16 mouse cellular contexts compared by ENCODE assay signal in the genomic region with DNA sequence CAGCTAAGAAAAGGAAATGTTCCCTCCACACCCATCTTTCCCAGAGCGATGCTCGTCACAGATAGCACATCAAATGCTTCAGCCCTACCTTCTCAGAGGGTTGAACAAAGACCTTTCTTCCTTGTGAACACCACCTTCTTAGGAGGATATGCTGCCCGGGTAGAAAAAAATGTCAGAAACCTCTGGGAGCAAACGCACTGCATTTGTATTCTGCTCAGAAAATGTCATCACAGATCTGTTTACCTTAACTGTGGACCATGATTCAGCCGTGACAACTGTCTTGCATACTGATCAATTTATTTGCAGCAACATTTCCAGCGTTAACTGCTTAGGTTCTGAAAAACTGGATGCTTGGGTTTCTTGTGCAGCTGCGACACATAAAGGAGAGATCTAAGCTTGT. TPM values are rescaled to one million over a fixed set of nuclear protein-coding genes. Genes with fewer than 3 reads are reported as not detected.
DNase-seq lines count a peak whose midpoint lies in the region; ATAC-seq and TF ChIP-seq lines count a peak whose summit lies in the region.
"Had no signal": no experiment of that assay in that cellular context is flagged by ENCODE, and none has a peak within 500 bp of the region (broad histone marks: within the 10 kb centered on the region; RNA-seq: fewer than 3 reads in every experiment).

No protein-coding gene starts in this region.

- peaks cover 30% of the 10 kb centered on the region for H3K4me1 ChIP-seq in hindbrain, embryonic 13.5 days (replicated peaks)
- peaks cover under 1% of the 10 kb centered on the region; the same call in 1 of the 2 replicates for H3K4me1 ChIP-seq in hindbrain, embryonic 10.5 days (replicated peaks)
- H3K4me1 ChIP-seq in forebrain, postnatal 0 days (ENCODE audit: insufficient read depth), result peaks cover 8% of the 10 kb centered on the region; the same call in 1 of the 2 replicates
- H3K4me1 ChIP-seq in midbrain, embryonic 16.5 days (ENCODE audit: control insufficient read depth, insufficient read depth, low read length), result peaks cover 27% of the 10 kb centered on the region
- H3K4me1 ChIP-seq: embryonic facial prominence, embryonic 15.5 days; stomach, embryonic 15.5 days had no signal

- 0 out of 2 replicates have a peak overlapping the region, but pooled peaks have one; percentile 8 for H3K4me2 ChIP-seq in hindbrain, embryonic 13.5 days
- peak overlapping the region; percentile 15 for H3K4me2 ChIP-seq in forebrain, postnatal 0 days (ENCODE audit: low read depth)
- peak overlapping the region; percentile 34 for H3K4me2 ChIP-seq in midbrain, embryonic 16.5 days (ENCODE audit: low read length)
- H3K4me2 ChIP-seq: embryonic facial prominence, embryonic 15.5 days; stomach, embryonic 15.5 days had no signal

- H3K27me3 ChIP-seq in hindbrain, embryonic 13.5 days, result no peaks in the 10 kb centered on the region
- H3K27me3 ChIP-seq in hindbrain, embryonic 10.5 days (ENCODE audit: insufficient read depth, poor library complexity, severe bottlenecking), result no peaks in the 10 kb centered on the region
- H3K27me3 ChIP-seq in forebrain, postnatal 0 days (ENCODE audit: insufficient read depth, low read length), result no peaks in the 10 kb centered on the region
- no peaks in the 10 kb centered on the region for H3K27me3 ChIP-seq in midbrain, embryonic 16.5 days (ENCODE audit: control insufficient read depth, insufficient read depth, low read depth, low read length)
- H3K27me3 ChIP-seq: embryonic facial prominence, embryonic 15.5 days; stomach, embryonic 15.5 days had no signal

- no peak overlapping the region for H3K4me3 ChIP-seq in hindbrain, embryonic 13.5 days
- H3K4me3 ChIP-seq in hindbrain, embryonic 10.5 days, result no peak overlapping the region
- H3K4me3 ChIP-seq in forebrain, postnatal 0 days (ENCODE audit: low read depth, low read length), result no peak overlapping the region
- peak overlapping the region; percentile 3; the same call in 1 of the 2 replicates for H3K4me3 ChIP-seq in midbrain, embryonic 16.5 days (ENCODE audit: low read depth, low read length)
- H3K4me3 ChIP-seq: embryonic facial prominence, embryonic 15.5 days; stomach, embryonic 15.5 days had no signal

- no peak for DNase-seq in hindbrain, embryonic 10.5 days (ENCODE audit: low spot score)
- DNase-seq in brain, embryonic 18.5 days (ENCODE audit: low read depth, low spot score), result peak; percentile 34
- DNase-seq in forebrain, postnatal 0 days, result peak; percentile 63
- DNase-seq in cerebellum, adult 8-10 months, result no peak
- DNase-seq in thymus, postnatal 10 days (ENCODE audit: low spot score in 2 of 2), result no peak
- DNase-seq: adrenal gland, adult 8-10 months; cerebellum, postnatal 36 days; kidney, postnatal 10 days; lung, adult 2 months; thymus, postnatal 4 days had no signal

- H3K36me3 ChIP-seq in hindbrain, embryonic 13.5 days, result 0 out of 2 replicates have a peak, but pooled peaks cover 2% of the 10 kb centered on the region
- H3K36me3 ChIP-seq in hindbrain, embryonic 10.5 days, result peaks cover 19% of the 10 kb centered on the region; the same call in 1 of the 2 replicates
- H3K36me3 ChIP-seq in forebrain, postnatal 0 days (ENCODE audit: insufficient read depth), result no peaks in the 10 kb centered on the region
- no peaks in the 10 kb centered on the region for H3K36me3 ChIP-seq in midbrain, embryonic 16.5 days (ENCODE audit: control insufficient read depth, insufficient read depth, low read length)
- H3K36me3 ChIP-seq: embryonic facial prominence, embryonic 15.5 days; stomach, embryonic 15.5 days had no signal

- WGBS in hindbrain, embryonic 13.5 days, result 71% methylated on average over 7 of the region's 7 CpGs
- WGBS in hindbrain, embryonic 10.5 days, result 88% methylated on average over 7 of the region's 7 CpGs
- 46% methylated on average over 7 of the region's 7 CpGs for WGBS in forebrain, postnatal 0 days
- WGBS in midbrain, embryonic 16.5 days, result 49% methylated on average over 7 of the region's 7 CpGs

- peak overlapping the region; percentile 35; the same call in 1 of the 2 replicates for H3K9ac ChIP-seq in hindbrain, embryonic 13.5 days
- 0 out of 2 replicates have a peak overlapping the region, but pooled peaks have one; percentile 22 for H3K9ac ChIP-seq in forebrain, postnatal 0 days
- H3K9ac ChIP-seq in midbrain, embryonic 16.5 days (ENCODE audit: low read depth, low read length), result peak overlapping the region; percentile 18; the same call in 1 of the 2 replicates
- H3K9ac ChIP-seq: embryonic facial prominence, embryonic 15.5 days; stomach, embryonic 15.5 days had no signal

- peak overlapping the region; percentile 81 for H3K27ac ChIP-seq in hindbrain, embryonic 13.5 days
- no peak overlapping the region for H3K27ac ChIP-seq in hindbrain, embryonic 10.5 days
- H3K27ac ChIP-seq in forebrain, postnatal 0 days (ENCODE audit: low read depth, low read length), result peak overlapping the region; percentile 81
- H3K27ac ChIP-seq in midbrain, embryonic 16.5 days (ENCODE audit: low read length), result peak overlapping the region; percentile 86
- H3K27ac ChIP-seq: embryonic facial prominence, embryonic 15.5 days; macrophage; stomach, embryonic 15.5 days had no signal

- TF ChIP-seq CTCF in forebrain, postnatal 0 days (IDR thresholded peaks at IDR 0.05; ENCODE audit: low read depth), result no peak

- ATAC-seq in hindbrain, embryonic 13.5 days (ENCODE audit: low FRiP score), result no peak
- ATAC-seq in forebrain, postnatal 0 days, result peak; percentile 72
- peak; percentile 57 for ATAC-seq in midbrain, embryonic 16.5 days

- no peaks in the 10 kb centered on the region for H3K9me3 ChIP-seq in hindbrain, embryonic 13.5 days
- no peaks in the 10 kb centered on the region for H3K9me3 ChIP-seq in hindbrain, embryonic 10.5 days
- H3K9me3 ChIP-seq in forebrain, postnatal 0 days (ENCODE audit: low read length), result no peaks in the 10 kb centered on the region
- H3K9me3 ChIP-seq in midbrain, embryonic 16.5 days (replicated peaks; ENCODE audit: control insufficient read depth, low read length, poor library complexity, severe bottlenecking), result no peaks in the 10 kb centered on the region
- H3K9me3 ChIP-seq: embryonic facial prominence, embryonic 15.5 days; stomach, embryonic 15.5 days had no signal

RNA-seq across cellular contexts. Expression of a gene that starts 37.7 kb away (rescaled TPM):
- polyA plus RNA-seq in hindbrain, embryonic 13.5 days (2015; fragmentation: Nextera tagmentation; extraction: Ambion mirVana), result 60.3 and 64.8 TPM in 2 replicates
- polyA plus RNA-seq in hindbrain, embryonic 10.5 days (2016; fragmentation: Nextera tagmentation; extraction: Ambion mirVana), result 22.6 and 30.1 TPM in 2 replicates
- 113 and 138 TPM in 2 replicates for total RNA-seq in forebrain, postnatal 0 days (2014; rRNA removed)
- polyA plus RNA-seq in forebrain, postnatal 0 days (2015; fragmentation: Nextera tagmentation; extraction: Ambion mirVana), result 50.3 and 61.9 TPM in 2 replicates
- 88.2 and 90.2 TPM in 2 replicates for polyA plus RNA-seq in midbrain, embryonic 16.5 days (2015; fragmentation: Nextera tagmentation; extraction: Ambion mirVana)
- total RNA-seq: granulocyte monocyte progenitor cell, adult 5-6 weeks had no signal

Comparison
In these comparisons a context has a peak if more than half of its experiments do, and no peak if none do; other contexts are left out.
1. DNase-seq: peak in brain, embryonic 18.5 days (single experiment) and forebrain, postnatal 0 days (single experiment); none in hindbrain, embryonic 10.5 days (single experiment), cerebellum, adult 8-10 months (single experiment) and thymus, postnatal 10 days (0 of 2).
2. Peak in every context shown above with its lines, with median percentiles within 50 percentile points of each other: H3K4me2 ChIP-seq and H3K9ac ChIP-seq.